Mouse (Mus musculus) ZHBTc4 (cell line): ENCODE data around the gene Cacnb4.
A peak's percentile ranks its signal among the peaks of the same experiment; 100 is the strongest.

Source experiments
- DNase-seq: peaks from one replicate; pipeline ENCODE4 v3.0.0-alpha.2; 2011; ENCODE audit warnings: low read depth, low spot score

Cacnb4 gene

GRCm38 (mm10) chr2:52605321-52605720, 71.3 kb downstream of the Cacnb4 start:
- DNase-seq = peak; percentile 63

- no peak for DNase-seq
These were observed 72.0 kb downstream of the Cacnb4 start for GRCm38 (mm10) chr2:52604651-52605020.

GRCm38 (mm10) chr2:52603935-52604650, 72.5 kb downstream of the Cacnb4 start:
- DNase-seq = no peak

GRCm38 (mm10) chr2:52603421-52603820, 73.2 kb downstream of the Cacnb4 start:
- no peak for DNase-seq

- no peak for DNase-seq
These were observed 73.7 kb downstream of the Cacnb4 start for GRCm38 (mm10) chr2:52602921-52603320.

GRCm38 (mm10) chr2:52602228-52602627, 74.4 kb downstream of the Cacnb4 start:
- DNase-seq = no peak

GRCm38 (mm10) chr2:52597511-52597910, 79.1 kb downstream of the Cacnb4 start:
- DNase-seq = no peak

GRCm38 (mm10) chr2:52593814-52594213, 82.8 kb downstream of the Cacnb4 start:
- DNase-seq = no peak

- DNase-seq = no peak
These were observed 83.4 kb downstream of the Cacnb4 start for GRCm38 (mm10) chr2:52593260-52593659.

- DNase-seq = peak; percentile 82
These were observed 85.7 kb downstream of the Cacnb4 start for GRCm38 (mm10) chr2:52590970-52591347.

GRCm38 (mm10) chr2:52590340-52590969, 86.2 kb downstream of the Cacnb4 start:
- no peak for DNase-seq

GRCm38 (mm10) chr2:52589514-52589913, 87.1 kb downstream of the Cacnb4 start:
- peak; percentile 32 for DNase-seq

GRCm38 (mm10) chr2:52585384-52585783, 91.2 kb downstream of the Cacnb4 start:
- DNase-seq = no peak

- DNase-seq = no peak
These were observed 95.4 kb downstream of the Cacnb4 start for GRCm38 (mm10) chr2:52581132-52581781.

GRCm38 (mm10) chr2:52580697-52581096, 95.9 kb downstream of the Cacnb4 start:
- DNase-seq = no peak

GRCm38 (mm10) chr2:52578846-52579245, 97.8 kb downstream of the Cacnb4 start:
- DNase-seq = no peak

- no peak for DNase-seq
These were observed 98.9 kb downstream of the Cacnb4 start for GRCm38 (mm10) chr2:52577700-52578099.

- no peak for DNase-seq
These were observed 100.1 kb downstream of the Cacnb4 start for GRCm38 (mm10) chr2:52576546-52576945.

GRCm38 (mm10) chr2:52575637-52576175, 100.9 kb downstream of the Cacnb4 start:
- DNase-seq = no peak

- no peak for DNase-seq
These were observed 101.7 kb downstream of the Cacnb4 start for GRCm38 (mm10) chr2:52574929-52575328.

GRCm38 (mm10) chr2:52572221-52572620, 104.4 kb downstream of the Cacnb4 start:
- no peak for DNase-seq

GRCm38 (mm10) chr2:52571339-52571968, 105.2 kb downstream of the Cacnb4 start:
- DNase-seq = peak; percentile 48
